Mouse (Mus musculus) cerebellum, adult 2 months (tissue): ENCODE measurements around the gene Nkpd1.

Experiments
- CTCF ChIP-seq: fragments of 200-500 bp; IDR thresholded peaks from 2 replicates; pipeline ENCODE4 v1.5.1; 2011; ENCODE audit warnings: low read depth, mild to moderate bottlenecking, control low read depth, low read length, moderate library complexity, borderline replicate concordance; ENCODE audit not compliant: insufficient read depth
- POLR2A ChIP-seq: fragments of 200-500 bp; IDR thresholded peaks from 2 replicates; pipeline ENCODE4 v1.6.1; 2011; ENCODE audit warnings: low read length, control low read depth, borderline replicate concordance; ENCODE audit not compliant: insufficient read depth

DNA sequence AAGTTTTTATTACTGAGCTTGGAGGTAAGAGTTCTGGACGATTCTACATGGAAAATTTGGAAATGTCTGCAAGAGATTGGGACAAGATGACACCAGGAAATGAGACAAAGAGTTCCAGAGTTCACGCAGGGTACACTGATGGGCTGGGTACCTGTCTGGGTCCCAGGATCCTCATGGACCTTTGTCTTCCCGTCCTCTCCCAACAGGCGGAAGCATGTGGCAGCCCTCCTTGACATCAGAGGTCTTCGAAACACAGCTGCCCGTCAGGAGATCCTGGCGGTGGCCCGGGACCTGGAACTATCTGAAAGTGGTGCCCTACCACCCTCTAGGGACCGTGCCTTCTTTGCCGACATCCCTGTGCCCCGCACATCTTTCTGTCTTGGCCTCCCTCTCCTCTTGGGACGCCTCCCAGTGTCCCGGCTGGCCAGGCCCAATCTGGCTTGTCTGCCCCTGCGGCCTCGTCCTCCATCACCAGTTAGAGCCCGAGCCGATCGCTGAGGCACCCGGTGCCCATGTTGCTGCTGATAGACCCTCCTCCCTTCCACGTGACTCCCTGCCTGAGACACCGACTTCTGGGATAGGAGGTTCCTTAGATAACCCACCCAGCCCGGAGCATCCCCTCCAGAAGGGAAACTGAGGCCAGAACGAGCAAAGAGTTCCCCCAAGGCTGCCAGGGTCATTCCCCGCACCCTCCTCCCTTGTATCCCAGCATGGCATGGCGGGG is 22.7 kb upstream of the Nkpd1 start:
- no peak for TF ChIP-seq CTCF
- TF ChIP-seq POLR2A = no peak
